Mouse (Mus musculus) liver, embryonic 11.5 days (tissue): ENCODE results near the gene Ebf4. TPM values are rescaled to one million over a fixed set of nuclear protein-coding genes. Genes with fewer than 3 reads are reported as not detected.
A peak's percentile ranks its signal among the peaks of the same experiment; 100 is the strongest.

ENCODE experiments used
- ATAC-seq: fragments of 200-750 bp; cut with Nextera tagmentation; replicated peaks from 2 replicates; pipeline ENCODE4 v1.8.0; 2017; ENCODE audit warnings: moderate number of reproducible peaks, mild to moderate bottlenecking, moderate TSS enrichment, moderate library complexity; ENCODE audit not compliant: low FRiP score
- DNase-seq: peaks from one replicate; pipeline ENCODE4 v3.0.0-alpha.2; 2017; ENCODE audit warnings: low spot score
- H3K27ac ChIP-seq: fragments of 300-500 bp; sonication (generic); 2 replicates; pipeline ENCODE4 v1.5.1; 2014; ENCODE audit warnings: mild to moderate bottlenecking, low read depth, low read length, control low read depth
- H3K27me3 ChIP-seq: fragments of 300-500 bp; sonication (generic); replicated peaks from 2 replicates; pipeline ENCODE4 v1.6.1; 2014; ENCODE audit warnings: low read length, mixed read lengths; ENCODE audit not compliant: control insufficient read depth, insufficient read depth
- H3K36me3 ChIP-seq: fragments of 300-500 bp; sonication (generic); 2 replicates; pipeline ENCODE4 v1.6.1; 2014; ENCODE audit warnings: mild to moderate bottlenecking, low read length, moderate library complexity, mixed read lengths; ENCODE audit not compliant: control insufficient read depth, insufficient read depth
- H3K4me1 ChIP-seq: fragments of 300-500 bp; sonication (generic); replicated peaks from 2 replicates; pipeline ENCODE4 v1.6.1; 2014; ENCODE audit warnings: low read length, mixed read lengths; ENCODE audit not compliant: control insufficient read depth, insufficient read depth
- H3K4me2 ChIP-seq: fragments of 300-500 bp; sonication (generic); 2 replicates; pipeline ENCODE4 v1.6.1; 2014; ENCODE audit warnings: mild to moderate bottlenecking, control low read depth, moderate library complexity
- H3K4me3 ChIP-seq: fragments of 300-500 bp; sonication (generic); 2 replicates; pipeline ENCODE4 v1.5.1; 2014; ENCODE audit warnings: low read depth, low read length, control low read depth
- H3K9ac ChIP-seq: fragments of 300-500 bp; sonication (generic); 2 replicates; pipeline ENCODE4 v1.6.1; 2014; ENCODE audit warnings: low read depth, low read length, control low read depth
- H3K9me3 ChIP-seq: fragments of 300-500 bp; sonication (generic); 2 replicates; pipeline ENCODE4 v1.6.1; 2016; ENCODE audit warnings: low read length, inconsistent platforms, mixed read lengths; ENCODE audit not compliant: control insufficient read depth
- WGBS: fragments of 180-500 bp; shearing (Covaris S2); extraction: QIAGEN DNeasy Blood & Tissue Kit; methylation state at CpG from one replicate; pipeline ENCODE4 v1.1.7; 2014; 5-methylcytosine and 5-hydroxymethylcytosine counted together
- polyA plus RNA-seq: library from polyadenylated mRNA; unstranded; fragments of >200 nt; fragmentation: Nextera tagmentation; extraction: Ambion mirVana; gene quantifications from 2 replicates; pipeline ENCODE4 v1.2.1, GENCODE M21; 2014

Ebf4 gene
- polyA plus RNA-seq, 1 experiment from 2014 or later: 0.81 TPM

- ATAC-seq: peak; percentile 14
- DNase-seq: no peak
- Histone ChIP-seq H3K27ac (peak overlapping the region; percentile 77), H3K4me2 (peak overlapping the region; percentile 73), H3K4me1 (peaks cover 21% of the 10 kb centered on the region), H3K4me3 (peak overlapping the region; percentile 97), H3K9me3 (no peaks in the 10 kb centered on the region), H3K9ac (peak overlapping the region; percentile 100), H3K27me3 (no peaks in the 10 kb centered on the region), H3K36me3 (peaks cover 30% of the 10 kb centered on the region)
- 3% methylated on average over 14 of the region's 14 CpGs for WGBS
These were observed 21.2 kb upstream of the Ebf4 start for GRCm38 (mm10) chr2:130273732-130274131.

DNA sequence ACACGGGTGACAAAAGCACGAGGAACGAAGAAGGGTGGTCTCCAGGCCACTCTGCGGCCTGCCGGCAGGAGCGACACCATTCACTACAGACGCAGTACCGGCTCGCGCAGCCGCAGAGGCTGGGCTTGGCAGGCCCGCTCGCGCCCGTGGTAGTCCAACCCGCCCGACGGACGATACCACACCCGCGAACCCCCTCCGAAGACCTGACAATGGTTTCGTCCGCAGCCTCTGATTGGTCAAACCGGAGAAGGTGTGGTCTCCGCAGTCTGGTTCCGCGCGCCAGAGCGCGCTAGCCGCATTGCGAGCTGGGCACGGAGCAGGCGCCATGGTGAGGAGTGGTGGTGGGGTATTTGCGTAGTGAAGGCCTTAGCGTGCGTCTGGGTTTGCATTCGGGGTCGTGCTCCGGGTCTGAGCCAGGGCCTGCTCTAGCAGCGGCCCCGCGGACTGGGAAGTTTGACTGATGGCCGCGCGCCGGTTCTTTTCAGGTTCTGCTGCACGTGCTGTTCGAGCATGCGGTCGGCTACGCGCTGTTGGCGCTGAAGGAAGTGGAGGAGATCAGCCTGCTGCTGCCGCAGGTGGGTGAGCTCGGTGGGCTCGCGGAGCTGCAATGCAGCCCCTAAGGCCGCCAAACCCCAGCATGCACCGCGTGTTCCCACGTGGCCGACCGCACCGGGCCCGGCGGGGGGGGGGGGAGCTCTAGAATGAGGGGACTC lies 20.7 kb upstream of the Ebf4 start, which contains the start of gene Nop56:
TSS of gene Nop56 (plus strand) at position 282 of the 713 bp plus-strand sequence.
- peak within 1 kb of the TSS; percentile 91 for H3K4me2 ChIP-seq
- ATAC-seq (peak; percentile 95), DNase-seq (peak; percentile 100)
- peaks cover 21% of the 10 kb centered on the region for H3K4me1 ChIP-seq
- no peaks in the 10 kb centered on the region for H3K9me3 ChIP-seq
- under 1% methylated on average over 68 of the region's 68 CpGs for WGBS
- peak within 1 kb of the TSS; percentile 92 for H3K27ac ChIP-seq
- no peaks in the 10 kb centered on the region for H3K27me3 ChIP-seq
- peak within 1 kb of the TSS; percentile 100 for H3K9ac ChIP-seq
- H3K36me3 ChIP-seq: peaks cover 32% of the 10 kb centered on the region
- H3K4me3 ChIP-seq: peak within 1 kb of the TSS; percentile 97

GRCm38 (mm10) chr2:130274862-130275261 lies 20.1 kb upstream of the Ebf4 start:
- Histone ChIP-seq H3K9me3 (no peaks in the 10 kb centered on the region), H3K4me2 (peak overlapping the region; percentile 91), H3K4me3 (peak overlapping the region; percentile 97), H3K27ac (peak overlapping the region; percentile 92), H3K4me1 (peaks cover 21% of the 10 kb centered on the region), H3K9ac (peak overlapping the region; percentile 100), H3K27me3 (no peaks in the 10 kb centered on the region), H3K36me3 (peaks cover 37% of the 10 kb centered on the region)
- under 1% methylated on average over 10 of the region's 10 CpGs for WGBS
- ATAC-seq: no peak
- no peak for DNase-seq

GRCm38 (mm10) chr2:130275649-130276048 lies 19.3 kb upstream of the Ebf4 start:
- ATAC-seq (no peak), DNase-seq (peak; percentile 75)
- WGBS: 19% methylated on average over 6 of the region's 6 CpGs
- Histone ChIP-seq H3K4me2 (peak overlapping the region; percentile 91), H3K4me3 (peak overlapping the region; percentile 97), H3K4me1 (peaks cover 21% of the 10 kb centered on the region), H3K36me3 (peaks cover 42% of the 10 kb centered on the region), H3K9ac (peak overlapping the region; percentile 100), H3K27me3 (no peaks in the 10 kb centered on the region), H3K9me3 (no peaks in the 10 kb centered on the region), H3K27ac (peak overlapping the region; percentile 92)

- WGBS: 23% methylated on average over 8 of the region's 8 CpGs
- Histone ChIP-seq H3K4me3 (no peak overlapping the region), H3K9ac (no peak overlapping the region), H3K36me3 (peaks cover 51% of the 10 kb centered on the region), H3K27ac (no peak overlapping the region), H3K4me2 (no peak overlapping the region), H3K9me3 (no peaks in the 10 kb centered on the region), H3K4me1 (peaks cover 24% of the 10 kb centered on the region), H3K27me3 (no peaks in the 10 kb centered on the region)
- DNase-seq: no peak
- ATAC-seq: peak; percentile 6
These were observed 15.3 kb upstream of the Ebf4 start for GRCm38 (mm10) chr2:130279600-130280091.

DNA sequence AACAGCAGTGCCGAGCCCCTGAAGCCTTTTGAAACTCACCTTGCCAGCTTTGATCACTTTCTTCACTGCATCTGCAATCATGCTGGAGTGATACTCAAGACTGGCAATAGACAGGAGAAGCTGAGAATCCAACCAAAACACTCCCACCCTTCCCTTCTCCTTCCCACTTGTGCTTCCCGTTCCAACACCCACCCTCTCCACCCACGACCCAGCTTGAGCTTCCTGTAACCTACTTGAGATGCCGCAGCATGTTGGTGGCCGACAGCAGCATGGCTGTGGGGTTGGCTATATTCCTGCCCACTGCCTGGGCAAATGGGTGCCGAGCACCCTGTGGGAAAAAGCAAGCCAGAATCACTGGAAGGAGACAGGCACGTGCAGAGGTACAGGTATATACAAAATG lies 14.7 kb upstream of the Ebf4 start:
- Histone ChIP-seq H3K9ac (no peak overlapping the region), H3K9me3 (no peaks in the 10 kb centered on the region), H3K4me2 (no peak overlapping the region), H3K4me1 (peaks cover 24% of the 10 kb centered on the region), H3K36me3 (peaks cover 47% of the 10 kb centered on the region), H3K4me3 (no peak overlapping the region), H3K27ac (no peak overlapping the region), H3K27me3 (no peaks in the 10 kb centered on the region)
- DNase-seq: no peak
- no peak for ATAC-seq
- WGBS: 59% methylated on average over 7 of the region's 7 CpGs

DNA sequence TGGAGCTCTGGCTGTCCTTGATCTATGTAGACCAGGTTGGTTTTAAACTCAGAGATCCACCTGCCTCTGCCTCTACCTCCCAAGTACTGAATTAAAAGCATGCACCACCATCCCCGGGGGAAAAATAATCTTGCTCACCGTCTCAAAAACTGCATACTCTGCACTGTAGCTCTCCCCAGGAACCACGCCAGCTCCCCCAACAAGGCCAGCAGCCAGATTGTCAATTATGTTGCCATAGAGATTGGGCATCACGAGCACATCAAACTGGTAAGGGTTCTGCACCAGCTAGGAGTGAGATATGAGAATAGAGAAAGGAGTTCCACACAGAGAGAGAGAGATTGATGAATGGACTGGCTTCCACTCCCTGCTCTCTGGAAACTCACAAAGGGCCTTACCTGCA lies 14.2 kb upstream of the Ebf4 start:
- Histone ChIP-seq H3K36me3 (peaks cover 41% of the 10 kb centered on the region), H3K4me1 (peaks cover 20% of the 10 kb centered on the region)

GRCm38 (mm10) chr2:130283854-130284654 lies 10.9 kb upstream of the Ebf4 start, which contains the start of gene Idh3b:
Gene Idh3b (minus strand): TSS chr2:130284547.
- Histone ChIP-seq H3K4me1 (peaks cover 7% of the 10 kb centered on the region; the same call in 1 of the 2 replicates), H3K9me3 (no peaks in the 10 kb centered on the region), H3K36me3 (peaks cover 21% of the 10 kb centered on the region; the same call in 1 of the 2 replicates), H3K9ac (peak within 1 kb of the TSS; percentile 83), H3K4me3 (peak within 1 kb of the TSS; percentile 86), H3K4me2 (peak within 1 kb of the TSS; percentile 81), H3K27ac (peak within 1 kb of the TSS; percentile 73), H3K27me3 (no peaks in the 10 kb centered on the region)
- WGBS: 1% methylated on average over 51 of the region's 51 CpGs
- ATAC-seq (peak; percentile 79), DNase-seq (peak; percentile 91)

More for the DNA sequence above, 14.2 kb upstream of the Ebf4 start:
- no peak overlapping the region for H3K4me3 ChIP-seq
- WGBS: 77% methylated on average over 4 of the region's 4 CpGs
- H3K4me2 ChIP-seq: no peak overlapping the region
- H3K27me3 ChIP-seq: no peaks in the 10 kb centered on the region
- H3K9me3 ChIP-seq: no peaks in the 10 kb centered on the region
- no peak overlapping the region for H3K27ac ChIP-seq
- no peak for DNase-seq
- no peak overlapping the region for H3K9ac ChIP-seq
- no peak for ATAC-seq
